Mouse (Mus musculus): ENCODE measurements around the gene Ak1. TPM values are rescaled to one million over a fixed set of nuclear protein-coding genes. Genes with fewer than 3 reads are reported as not detected.
A peak's percentile ranks its signal among the peaks of the same experiment; 100 is the strongest.

Ak1 gene
- 22.8 and 24.6 TPM in 2 replicates for polyA plus RNA-seq (2014; fragmentation: Nextera tagmentation; extraction: Ambion mirVana)

DNA sequence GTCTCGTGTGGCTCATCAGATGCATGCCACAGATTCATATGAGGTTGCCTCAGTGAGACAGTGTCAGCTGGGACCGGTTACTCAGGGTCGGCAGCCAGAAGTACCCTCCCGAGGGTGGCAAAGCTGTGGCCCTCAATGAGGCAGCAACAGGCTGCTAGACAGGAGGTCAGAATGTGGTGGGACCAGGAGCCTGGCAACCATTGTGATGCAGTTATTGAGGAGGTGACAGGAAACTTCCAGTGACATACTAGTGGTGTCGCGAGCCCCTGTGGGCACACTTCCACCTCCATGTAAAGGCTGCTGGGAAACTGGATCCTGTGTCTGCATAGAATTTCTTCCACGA, at the start of gene Ak1:
Gene Ak1, plus strand, starts transcription at position 242 of the 343 bp plus-strand sequence.
- H3K36me3 ChIP-seq (ENCODE audit: control insufficient read depth, insufficient read depth, low read length): peaks cover 19% of the 10 kb centered on the region
- peaks cover 51% of the 10 kb centered on the region for H3K4me1 ChIP-seq (replicated peaks; ENCODE audit: control insufficient read depth, insufficient read depth, low read length)
- H3K27me3 ChIP-seq (replicated peaks; ENCODE audit: control insufficient read depth, insufficient read depth, low read length): no peaks in the 10 kb centered on the region
- 0 out of 2 replicates have a peak, but pooled peaks cover 3% of the 10 kb centered on the region for H3K9me3 ChIP-seq (ENCODE audit: control insufficient read depth, low read length)
- peak; percentile 77 for DNase-seq (ENCODE audit: low spot score)
- peak; percentile 3; the same call in 1 of the 2 replicates for ATAC-seq (replicated peaks; ENCODE audit: low FRiP score, low TSS enrichment, low read depth)
- peak within 1 kb of the TSS; percentile 33 for H3K4me2 ChIP-seq (ENCODE audit: low read length)
- H3K9ac ChIP-seq (ENCODE audit: low read length): 0 out of 2 replicates have a peak within 1 kb of the TSS, but pooled peaks have one; percentile 23
- WGBS: 26% methylated on average over 7 of the region's 7 CpGs
- H3K27ac ChIP-seq (ENCODE audit: low read depth): peak within 1 kb of the TSS; percentile 94
- H3K4me3 ChIP-seq (ENCODE audit: low read depth, low read length): no peak within 1 kb of the TSS

- no peak for ATAC-seq (replicated peaks; ENCODE audit: low FRiP score, low TSS enrichment, low read depth)
- H3K27me3 ChIP-seq (replicated peaks; ENCODE audit: control insufficient read depth, insufficient read depth, low read length): no peaks in the 10 kb centered on the region; the same call in 1 of the 2 replicates
- peaks cover 25% of the 10 kb centered on the region for H3K36me3 ChIP-seq (ENCODE audit: control insufficient read depth, insufficient read depth, low read length)
- no peak for DNase-seq (ENCODE audit: low spot score)
- H3K9ac ChIP-seq (ENCODE audit: low read length): no peak overlapping the region
- H3K4me3 ChIP-seq (ENCODE audit: low read depth, low read length): no peak overlapping the region
- no peak overlapping the region for H3K27ac ChIP-seq (ENCODE audit: low read depth)
- no peaks in the 10 kb centered on the region for H3K9me3 ChIP-seq (ENCODE audit: control insufficient read depth, low read length)
- WGBS: 89% methylated on average over 11 of the region's 11 CpGs
- peaks cover 7% of the 10 kb centered on the region; the same call in 1 of the 2 replicates for H3K4me1 ChIP-seq (replicated peaks; ENCODE audit: control insufficient read depth, insufficient read depth, low read length)
- no peak overlapping the region for H3K4me2 ChIP-seq (ENCODE audit: low read length)
Measured at GRCm38 (mm10) chr2:32572196-32572595, 49.4 kb upstream of the Ak1 start.

GRCm38 (mm10) chr2:32574497-32574896, 47.1 kb upstream of the Ak1 start, which contains the start of gene Pip5kl1:
Gene Pip5kl1 (plus strand): TSS chr2:32574797.
- DNase-seq (ENCODE audit: low spot score) (no peak), ATAC-seq (replicated peaks; ENCODE audit: low FRiP score, low TSS enrichment, low read depth) (no peak)
- Histone ChIP-seq H3K4me3 (ENCODE audit: low read depth, low read length) (peak within 1 kb of the TSS; percentile 33), H3K9me3 (ENCODE audit: control insufficient read depth, low read length) (no peaks in the 10 kb centered on the region), H3K27ac (ENCODE audit: low read depth) (no peak within 1 kb of the TSS), H3K4me1 (replicated peaks; ENCODE audit: control insufficient read depth, insufficient read depth, low read length) (peaks cover 7% of the 10 kb centered on the region; the same call in 1 of the 2 replicates), H3K36me3 (ENCODE audit: control insufficient read depth, insufficient read depth, low read length) (peaks cover 7% of the 10 kb centered on the region; the same call in 1 of the 2 replicates), H3K4me2 (ENCODE audit: low read length) (peak within 1 kb of the TSS; percentile 77), H3K27me3 (replicated peaks; ENCODE audit: control insufficient read depth, insufficient read depth, low read length) (peaks cover 16% of the 10 kb centered on the region), H3K9ac (ENCODE audit: low read length) (peak within 1 kb of the TSS; percentile 14)
- 78% methylated on average over 6 of the region's 6 CpGs for WGBS

DNA sequence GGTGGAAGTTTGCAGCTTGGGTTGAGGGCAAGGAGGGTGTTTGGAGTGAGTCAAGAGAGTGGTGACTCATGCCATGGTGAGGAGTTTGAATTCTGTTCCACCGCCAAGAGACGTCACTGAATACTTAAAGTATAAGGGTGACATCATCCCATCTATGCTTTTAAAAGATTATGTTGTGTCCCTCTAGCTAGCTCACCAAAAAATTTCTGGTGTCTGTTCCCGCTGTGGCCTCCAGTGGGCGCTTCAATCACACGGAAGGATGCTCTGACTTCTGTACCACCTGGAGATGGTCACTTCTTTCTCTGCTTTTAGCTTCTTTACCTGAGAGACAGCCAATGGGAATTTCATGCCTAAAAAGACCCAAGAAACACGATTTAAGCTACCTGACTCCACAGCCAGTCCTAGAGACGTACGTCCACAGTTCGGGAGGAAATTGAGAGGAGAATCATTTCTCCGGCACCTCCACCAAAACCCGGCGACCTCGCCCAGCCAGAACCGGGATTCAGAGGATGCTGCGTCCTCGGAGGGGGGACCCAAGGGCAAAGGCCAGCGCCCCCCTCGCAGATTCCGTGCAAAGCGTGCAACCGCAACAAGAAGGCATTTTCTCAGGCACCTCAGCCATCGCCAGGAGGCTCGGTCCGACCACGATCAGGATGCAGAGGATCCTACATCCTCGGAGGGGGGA, 46.5 kb upstream of the Ak1 start:
- DNase-seq (ENCODE audit: low spot score) (peak; percentile 73), ATAC-seq (replicated peaks; ENCODE audit: low FRiP score, low TSS enrichment, low read depth) (no peak)

DNA sequence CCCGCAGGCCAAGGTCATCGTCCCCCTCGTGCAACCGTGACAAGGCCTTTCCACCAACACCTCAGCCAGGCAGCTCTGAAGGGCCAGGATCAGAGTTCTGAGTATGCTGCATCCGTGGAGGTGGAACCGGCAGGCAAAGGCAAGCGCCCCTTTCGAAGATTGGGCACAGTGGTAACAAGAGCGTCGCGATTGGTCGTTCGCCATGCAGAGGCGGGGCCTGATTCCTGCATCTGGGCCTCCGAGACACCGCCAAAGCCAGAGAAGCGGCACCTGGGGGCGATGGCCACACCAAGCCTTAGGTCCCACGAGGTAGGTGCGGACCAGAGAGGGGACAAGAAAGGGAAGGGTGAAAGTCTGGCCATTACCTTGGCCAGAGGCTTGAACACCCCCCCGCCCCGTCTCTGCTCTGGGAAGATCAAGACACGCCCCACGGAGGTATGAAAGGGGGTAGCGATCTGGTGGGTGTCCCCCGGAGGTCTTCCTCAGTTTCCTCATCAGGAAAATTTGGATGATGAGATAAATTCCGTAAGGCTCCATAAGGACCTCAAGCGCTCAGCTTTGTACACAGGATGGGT, 45.9 kb upstream of the Ak1 start, which contains the start of gene 9430097D07Rik:
Gene 9430097D07Rik, minus strand, starts transcription at position 99 of the 575 bp plus-strand sequence.
- Histone ChIP-seq H3K4me3 (ENCODE audit: low read depth, low read length) (peak within 1 kb of the TSS; percentile 33), H3K27me3 (replicated peaks; ENCODE audit: control insufficient read depth, insufficient read depth, low read length) (peaks cover 21% of the 10 kb centered on the region), H3K4me2 (ENCODE audit: low read length) (peak within 1 kb of the TSS; percentile 77), H3K36me3 (ENCODE audit: control insufficient read depth, insufficient read depth, low read length) (peaks cover 7% of the 10 kb centered on the region; the same call in 1 of the 2 replicates), H3K27ac (ENCODE audit: low read depth) (no peak within 1 kb of the TSS), H3K4me1 (replicated peaks; ENCODE audit: control insufficient read depth, insufficient read depth, low read length) (peaks cover 7% of the 10 kb centered on the region; the same call in 1 of the 2 replicates), H3K9ac (ENCODE audit: low read length) (peak within 1 kb of the TSS; percentile 14), H3K9me3 (ENCODE audit: control insufficient read depth, low read length) (no peaks in the 10 kb centered on the region)
- peak; percentile 33; the same call in 1 of the 2 replicates for ATAC-seq (replicated peaks; ENCODE audit: low FRiP score, low TSS enrichment, low read depth)
- WGBS: 8% methylated on average over 28 of the region's 28 CpGs
- peak; percentile 69 for DNase-seq (ENCODE audit: low spot score)

More for the DNA sequence above, 46.5 kb upstream of the Ak1 start:
- peaks cover 21% of the 10 kb centered on the region for H3K27me3 ChIP-seq (replicated peaks; ENCODE audit: control insufficient read depth, insufficient read depth, low read length)
- H3K9ac ChIP-seq (ENCODE audit: low read length): peak overlapping the region; percentile 14
- peak overlapping the region; percentile 77 for H3K4me2 ChIP-seq (ENCODE audit: low read length)
- H3K9me3 ChIP-seq (ENCODE audit: control insufficient read depth, low read length): no peaks in the 10 kb centered on the region
- peak overlapping the region; percentile 33 for H3K4me3 ChIP-seq (ENCODE audit: low read depth, low read length)
- WGBS: 2% methylated on average over 26 of the region's 26 CpGs
- H3K36me3 ChIP-seq (ENCODE audit: control insufficient read depth, insufficient read depth, low read length): peaks cover 7% of the 10 kb centered on the region; the same call in 1 of the 2 replicates
- peaks cover 7% of the 10 kb centered on the region; the same call in 1 of the 2 replicates for H3K4me1 ChIP-seq (replicated peaks; ENCODE audit: control insufficient read depth, insufficient read depth, low read length)
- H3K27ac ChIP-seq (ENCODE audit: low read depth): no peak overlapping the region

GRCm38 (mm10) chr2:32576532-32576931, 45.0 kb upstream of the Ak1 start:
- ATAC-seq (replicated peaks; ENCODE audit: low FRiP score, low TSS enrichment, low read depth) (no peak), DNase-seq (ENCODE audit: low spot score) (no peak)
- no peak overlapping the region for H3K4me2 ChIP-seq (ENCODE audit: low read length)
- H3K36me3 ChIP-seq (ENCODE audit: control insufficient read depth, insufficient read depth, low read length): peaks cover 7% of the 10 kb centered on the region; the same call in 1 of the 2 replicates
- no peak overlapping the region for H3K4me3 ChIP-seq (ENCODE audit: low read depth, low read length)
- peaks cover 3% of the 10 kb centered on the region; the same call in 1 of the 2 replicates for H3K4me1 ChIP-seq (replicated peaks; ENCODE audit: control insufficient read depth, insufficient read depth, low read length)
- peaks cover 21% of the 10 kb centered on the region for H3K27me3 ChIP-seq (replicated peaks; ENCODE audit: control insufficient read depth, insufficient read depth, low read length)
- H3K27ac ChIP-seq (ENCODE audit: low read depth): no peak overlapping the region
- no peaks in the 10 kb centered on the region for H3K9me3 ChIP-seq (ENCODE audit: control insufficient read depth, low read length)
- H3K9ac ChIP-seq (ENCODE audit: low read length): no peak overlapping the region
- 90% methylated on average over 9 of the region's 9 CpGs for WGBS

- peaks cover 21% of the 10 kb centered on the region for H3K27me3 ChIP-seq (replicated peaks; ENCODE audit: control insufficient read depth, insufficient read depth, low read length)
- no peaks in the 10 kb centered on the region for H3K9me3 ChIP-seq (ENCODE audit: control insufficient read depth, low read length)
- WGBS: 43% methylated on average over 25 of the region's 30 CpGs
- no peak overlapping the region for H3K4me2 ChIP-seq (ENCODE audit: low read length)
- DNase-seq (ENCODE audit: low spot score) (no peak), ATAC-seq (replicated peaks; ENCODE audit: low FRiP score, low TSS enrichment, low read depth) (no peak)
- H3K4me1 ChIP-seq (replicated peaks; ENCODE audit: control insufficient read depth, insufficient read depth, low read length): peaks cover 6% of the 10 kb centered on the region; the same call in 1 of the 2 replicates
- H3K36me3 ChIP-seq (ENCODE audit: control insufficient read depth, insufficient read depth, low read length): no peaks in the 10 kb centered on the region
- no peak overlapping the region for H3K9ac ChIP-seq (ENCODE audit: low read length)
- no peak overlapping the region for H3K27ac ChIP-seq (ENCODE audit: low read depth)
- no peak overlapping the region for H3K4me3 ChIP-seq (ENCODE audit: low read depth, low read length)
Measured at GRCm38 (mm10) chr2:32578146-32579046, 43.2 kb upstream of the Ak1 start.
